Mouse (Mus musculus): ENCODE measurements around the gene Tnfrsf19. TPM values are rescaled to one million over a fixed set of nuclear protein-coding genes. Genes with fewer than 3 reads are reported as not detected.

Gene Tnfrsf19
- 13.8 and 14.3 TPM in 2 replicates for polyA plus RNA-seq (2015; fragmentation: Nextera tagmentation; extraction: Ambion mirVana)

- H3K27ac ChIP-seq, result peak within 1 kb of the TSS; percentile 60
- H3K9me3 ChIP-seq (replicated peaks; ENCODE audit: low read length), result no peaks in the 10 kb centered on the region
- peak within 1 kb of the TSS; percentile 87 for H3K4me2 ChIP-seq (ENCODE audit: low read length)
- DNase-seq (ENCODE audit: low spot score) (peak; percentile 80), ATAC-seq (replicated peaks; ENCODE audit: low FRiP score, low read depth) (peak; percentile 92)
- no peaks in the 10 kb centered on the region for H3K36me3 ChIP-seq (ENCODE audit: insufficient read depth, low read length)
- H3K4me3 ChIP-seq (replicated peaks; ENCODE audit: low read depth, low read length), result peak within 1 kb of the TSS; percentile 47
- peaks cover 16% of the 10 kb centered on the region for H3K4me1 ChIP-seq (replicated peaks; ENCODE audit: insufficient read depth, low read length)
- no peaks in the 10 kb centered on the region for H3K27me3 ChIP-seq (ENCODE audit: insufficient read depth, low read length)
- WGBS, result 1% methylated on average over 38 of the region's 38 CpGs
- no peak for TF ChIP-seq CTCF (IDR thresholded peaks at IDR 0.05; ENCODE audit: low read depth)
- H3K9ac ChIP-seq (ENCODE audit: low read depth, low read length), result peak within 1 kb of the TSS; percentile 64
Measured at GRCm38 (mm10) chr14:61046091-61046681, at the start of gene Tnfrsf19. Gene Tnfrsf19 (minus strand): TSS chr14:61046490.

GRCm38 (mm10) chr14:61092073-61092472 is 45.8 kb upstream of the Tnfrsf19 start:
- no peaks in the 10 kb centered on the region for H3K36me3 ChIP-seq (ENCODE audit: insufficient read depth, low read length)
- H3K27me3 ChIP-seq (ENCODE audit: insufficient read depth, low read length), result no peaks in the 10 kb centered on the region
- no peak overlapping the region for H3K27ac ChIP-seq
- TF ChIP-seq CTCF (IDR thresholded peaks at IDR 0.05; ENCODE audit: low read depth), result no peak
- H3K4me3 ChIP-seq (replicated peaks; ENCODE audit: low read depth, low read length), result no peak overlapping the region
- no peak overlapping the region for H3K4me2 ChIP-seq (ENCODE audit: low read length)
- H3K4me1 ChIP-seq (replicated peaks; ENCODE audit: insufficient read depth, low read length), result no peaks in the 10 kb centered on the region
- no peak overlapping the region for H3K9ac ChIP-seq (ENCODE audit: low read depth, low read length)
- WGBS, result 87% methylated on average over 3 of the region's 3 CpGs
- DNase-seq (ENCODE audit: low spot score), result no peak
- no peak for ATAC-seq (replicated peaks; ENCODE audit: low FRiP score, low read depth)
- H3K9me3 ChIP-seq (replicated peaks; ENCODE audit: low read length), result no peaks in the 10 kb centered on the region

- DNase-seq (ENCODE audit: low spot score), result no peak
- 78% methylated on average over 5 of the region's 5 CpGs for WGBS
- Histone ChIP-seq H3K4me3 (replicated peaks; ENCODE audit: low read depth, low read length) (no peak overlapping the region), H3K27me3 (ENCODE audit: insufficient read depth, low read length) (no peaks in the 10 kb centered on the region), H3K4me2 (ENCODE audit: low read length) (no peak overlapping the region), H3K36me3 (ENCODE audit: insufficient read depth, low read length) (no peaks in the 10 kb centered on the region), H3K27ac (no peak overlapping the region), H3K9ac (ENCODE audit: low read depth, low read length) (no peak overlapping the region), H3K4me1 (replicated peaks; ENCODE audit: insufficient read depth, low read length) (no peaks in the 10 kb centered on the region), H3K9me3 (replicated peaks; ENCODE audit: low read length) (no peaks in the 10 kb centered on the region)
- no peak for ATAC-seq (replicated peaks; ENCODE audit: low FRiP score, low read depth)
- TF ChIP-seq CTCF (IDR thresholded peaks at IDR 0.05; ENCODE audit: low read depth), result no peak
Measured at GRCm38 (mm10) chr14:61090955-61091354, 44.7 kb upstream of the Tnfrsf19 start.

GRCm38 (mm10) chr14:61088187-61088586 is 41.9 kb upstream of the Tnfrsf19 start:
- 65% methylated on average over 8 of the region's 8 CpGs for WGBS
- H3K27ac ChIP-seq, result no peak overlapping the region
- H3K9me3 ChIP-seq (replicated peaks; ENCODE audit: low read length), result no peaks in the 10 kb centered on the region
- H3K9ac ChIP-seq (ENCODE audit: low read depth, low read length), result no peak overlapping the region
- no peaks in the 10 kb centered on the region for H3K4me1 ChIP-seq (replicated peaks; ENCODE audit: insufficient read depth, low read length)
- ATAC-seq (replicated peaks; ENCODE audit: low FRiP score, low read depth) (no peak), DNase-seq (ENCODE audit: low spot score) (no peak)
- H3K36me3 ChIP-seq (ENCODE audit: insufficient read depth, low read length), result no peaks in the 10 kb centered on the region
- peak; percentile 28; the same call in 1 of the 2 replicates for TF ChIP-seq CTCF (IDR thresholded peaks at IDR 0.05; ENCODE audit: low read depth)
- H3K4me2 ChIP-seq (ENCODE audit: low read length), result no peak overlapping the region
- no peaks in the 10 kb centered on the region for H3K27me3 ChIP-seq (ENCODE audit: insufficient read depth, low read length)
- H3K4me3 ChIP-seq (replicated peaks; ENCODE audit: low read depth, low read length), result no peak overlapping the region

- Histone ChIP-seq H3K4me3 (replicated peaks; ENCODE audit: low read depth, low read length) (no peak overlapping the region), H3K9me3 (replicated peaks; ENCODE audit: low read length) (no peaks in the 10 kb centered on the region), H3K4me2 (ENCODE audit: low read length) (no peak overlapping the region), H3K9ac (ENCODE audit: low read depth, low read length) (no peak overlapping the region), H3K27ac (no peak overlapping the region), H3K27me3 (ENCODE audit: insufficient read depth, low read length) (no peaks in the 10 kb centered on the region), H3K36me3 (ENCODE audit: insufficient read depth, low read length) (no peaks in the 10 kb centered on the region), H3K4me1 (replicated peaks; ENCODE audit: insufficient read depth, low read length) (no peaks in the 10 kb centered on the region)
- peak; percentile 85 for TF ChIP-seq CTCF (IDR thresholded peaks at IDR 0.05; ENCODE audit: low read depth)
- DNase-seq (ENCODE audit: low spot score) (peak; percentile 69), ATAC-seq (replicated peaks; ENCODE audit: low FRiP score, low read depth) (no peak)
- 50% methylated on average over 3 of the region's 3 CpGs for WGBS
Measured at GRCm38 (mm10) chr14:61085325-61085724, 39.0 kb upstream of the Tnfrsf19 start.

- no peak for ATAC-seq (replicated peaks; ENCODE audit: low FRiP score, low read depth)
- DNase-seq (ENCODE audit: low spot score), result no peak
- no peaks in the 10 kb centered on the region for H3K27me3 ChIP-seq (ENCODE audit: insufficient read depth, low read length)
- no peak for TF ChIP-seq CTCF (IDR thresholded peaks at IDR 0.05; ENCODE audit: low read depth)
- H3K4me2 ChIP-seq (ENCODE audit: low read length), result no peak overlapping the region
- no peaks in the 10 kb centered on the region for H3K4me1 ChIP-seq (replicated peaks; ENCODE audit: insufficient read depth, low read length)
- H3K9ac ChIP-seq (ENCODE audit: low read depth, low read length), result no peak overlapping the region
- 82% methylated on average over 1 of the region's 1 CpGs for WGBS
- no peak overlapping the region for H3K27ac ChIP-seq
- no peak overlapping the region for H3K4me3 ChIP-seq (replicated peaks; ENCODE audit: low read depth, low read length)
- no peaks in the 10 kb centered on the region for H3K36me3 ChIP-seq (ENCODE audit: insufficient read depth, low read length)
- H3K9me3 ChIP-seq (replicated peaks; ENCODE audit: low read length), result no peaks in the 10 kb centered on the region
Measured at GRCm38 (mm10) chr14:61069555-61069954, 23.3 kb upstream of the Tnfrsf19 start.

- no peaks in the 10 kb centered on the region for H3K36me3 ChIP-seq (ENCODE audit: insufficient read depth, low read length)
- no peak overlapping the region for H3K27ac ChIP-seq
- TF ChIP-seq CTCF (IDR thresholded peaks at IDR 0.05; ENCODE audit: low read depth), result no peak
- ATAC-seq (replicated peaks; ENCODE audit: low FRiP score, low read depth), result no peak
- DNase-seq (ENCODE audit: low spot score), result no peak
- H3K9ac ChIP-seq (ENCODE audit: low read depth, low read length), result no peak overlapping the region
- H3K4me2 ChIP-seq (ENCODE audit: low read length), result no peak overlapping the region
- H3K9me3 ChIP-seq (replicated peaks; ENCODE audit: low read length), result no peaks in the 10 kb centered on the region
- H3K4me1 ChIP-seq (replicated peaks; ENCODE audit: insufficient read depth, low read length), result peaks cover 4% of the 10 kb centered on the region; the same call in 1 of the 2 replicates
- H3K27me3 ChIP-seq (ENCODE audit: insufficient read depth, low read length), result no peaks in the 10 kb centered on the region
- 55% methylated on average over 3 of the region's 3 CpGs for WGBS
- H3K4me3 ChIP-seq (replicated peaks; ENCODE audit: low read depth, low read length), result no peak overlapping the region
Measured at GRCm38 (mm10) chr14:61061729-61062128, 15.4 kb upstream of the Tnfrsf19 start.

Measured in kidney, postnatal 0 days (tissue).